Mouse (Mus musculus) natural killer cell, adult 2 months (primary cell): Measurements from ENCODE around the gene Atxn2l.
"Not testable (repeated sequence)": the region's sequence is repeated elsewhere in the genome, so short reads cannot be mapped to it uniquely, and the experiment has no call there.

Source experiments
- DNase-seq, 2 experiments: peaks; one replicate each; pipeline ENCODE4 v3.0.0; 2022; ENCODE audit warnings: low spot score in 2 of 2

Atxn2l gene

DNA sequence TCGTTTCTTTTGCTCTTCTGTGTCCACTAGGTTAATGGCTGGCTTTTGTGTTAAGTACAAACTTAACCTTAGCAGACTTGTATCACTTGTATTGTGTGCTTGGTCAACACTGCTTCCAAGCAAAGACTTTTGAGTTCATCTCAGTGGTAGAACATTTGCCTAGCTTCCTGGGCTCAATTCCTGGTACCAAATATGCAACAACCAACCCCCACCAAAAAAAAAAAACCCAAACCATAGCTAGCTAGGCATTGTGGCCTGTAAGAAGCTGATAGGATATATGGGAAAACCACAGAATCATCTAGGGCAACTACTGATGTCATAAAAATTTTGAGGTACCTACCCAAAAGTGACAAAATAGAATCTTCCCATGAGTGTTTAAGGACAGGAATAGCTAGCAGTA, 12.2 kb downstream of the Atxn2l start:
- no peak for DNase-seq

DNA sequence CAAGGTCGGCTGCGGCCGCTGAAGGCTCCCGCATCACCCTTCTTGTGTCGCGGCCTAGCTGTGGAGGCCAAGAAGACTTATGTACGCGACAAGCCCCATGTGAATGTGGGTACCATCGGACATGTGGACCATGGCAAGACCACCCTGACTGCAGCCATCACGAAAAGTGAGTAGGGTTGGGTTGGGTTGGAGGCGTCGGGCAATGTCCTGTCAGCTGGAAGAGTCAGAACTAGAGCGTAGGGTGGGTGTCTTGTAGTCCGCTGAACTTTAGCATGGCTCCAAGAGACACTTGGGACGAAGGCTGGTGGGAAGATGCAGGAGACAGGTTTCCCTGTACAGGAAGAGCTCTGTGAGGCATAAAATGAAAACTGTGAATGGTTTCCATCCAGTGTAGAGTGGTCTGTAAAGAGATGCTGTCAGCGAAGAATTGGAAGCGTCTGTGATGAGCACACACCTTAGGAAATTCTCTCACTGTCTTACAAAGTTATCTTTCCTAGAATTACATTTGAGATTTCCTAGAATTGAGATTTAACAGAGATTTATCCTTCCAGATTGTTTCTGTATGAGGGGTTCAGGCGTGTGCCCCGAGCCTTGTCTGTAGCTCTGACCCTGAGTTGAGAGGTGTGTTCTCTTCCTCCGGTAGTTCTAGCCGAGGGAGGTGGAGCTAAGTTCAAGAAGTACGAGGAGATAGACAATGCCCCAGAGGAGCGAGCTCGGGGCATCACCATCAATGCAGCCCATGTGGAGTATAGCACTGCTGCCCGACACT, 15.4 kb downstream of the Atxn2l start:
- not testable (repeated sequence) for DNase-seq

DNA sequence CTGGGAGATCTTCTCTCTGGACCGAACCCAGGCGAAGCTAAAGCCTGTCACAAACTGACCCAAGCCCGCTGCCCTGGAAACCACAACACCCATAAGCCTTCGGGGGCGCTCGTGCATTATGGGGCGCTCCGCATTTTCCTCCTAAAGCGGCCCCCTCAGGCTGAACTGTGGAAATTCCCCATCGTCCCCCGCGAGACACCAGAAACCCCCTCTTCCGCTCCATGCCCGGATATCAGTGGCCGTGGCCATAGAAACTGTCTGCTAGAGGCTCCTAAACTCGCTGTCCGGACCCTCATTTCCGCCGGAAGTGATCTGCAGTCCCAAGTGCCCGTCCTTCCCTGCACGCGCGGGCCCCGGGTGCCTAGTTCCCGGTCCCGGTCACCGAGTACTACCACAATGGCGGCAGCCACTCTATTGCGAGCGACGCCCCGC, 16.2 kb downstream of the Atxn2l start, which contains the start of gene Tufm:
Tufm (plus strand) TSS at position 310 of the 432 bp plus-strand sequence.
- peak; percentile 95 to 96 for DNase-seq

DNA sequence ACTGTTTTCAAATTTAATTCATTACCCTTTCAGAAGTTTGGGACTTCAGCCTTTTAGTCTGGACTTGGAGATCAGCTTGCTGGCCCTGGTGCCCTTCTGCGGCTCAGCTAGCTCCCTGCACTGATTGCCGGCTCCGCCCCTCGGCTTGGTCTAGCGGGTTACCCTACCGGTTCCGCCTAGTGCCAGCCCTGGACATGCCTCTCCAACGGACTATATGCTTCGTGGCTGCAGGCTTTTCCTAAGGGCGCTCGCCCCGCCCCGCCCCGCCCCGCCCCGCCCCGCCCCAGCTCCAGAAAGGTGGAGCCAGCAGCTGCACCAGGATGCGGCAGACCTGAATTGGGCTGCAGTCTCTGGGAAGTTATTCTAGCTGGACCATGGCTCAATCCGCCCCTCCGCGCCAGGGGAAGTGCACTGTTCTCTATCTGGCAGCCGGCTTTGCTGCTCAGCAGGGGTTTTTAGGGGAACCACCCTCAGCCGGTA, 20.8 kb downstream of the Atxn2l start:
- peak; percentile 33 to 52 for DNase-seq

DNA sequence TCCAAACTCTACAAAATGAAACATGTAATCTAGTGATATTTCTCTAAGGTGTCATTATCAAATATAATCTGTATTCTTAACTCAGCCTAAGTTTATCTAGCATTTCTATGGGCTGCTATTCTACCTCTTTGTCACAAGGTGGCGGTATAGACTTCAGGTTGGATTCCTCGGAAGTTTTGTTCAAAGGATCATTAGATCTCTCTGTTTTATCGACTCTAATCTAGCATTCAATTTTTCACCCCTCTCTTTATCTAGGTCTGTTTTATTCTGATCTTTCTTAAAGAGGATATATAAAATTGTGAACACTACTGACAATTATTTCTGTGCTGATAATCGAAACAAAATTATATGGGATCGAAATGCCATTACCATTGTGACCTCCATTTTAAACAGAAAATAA, 21.5 kb downstream of the Atxn2l start:
- DNase-seq, result no peak

DNA sequence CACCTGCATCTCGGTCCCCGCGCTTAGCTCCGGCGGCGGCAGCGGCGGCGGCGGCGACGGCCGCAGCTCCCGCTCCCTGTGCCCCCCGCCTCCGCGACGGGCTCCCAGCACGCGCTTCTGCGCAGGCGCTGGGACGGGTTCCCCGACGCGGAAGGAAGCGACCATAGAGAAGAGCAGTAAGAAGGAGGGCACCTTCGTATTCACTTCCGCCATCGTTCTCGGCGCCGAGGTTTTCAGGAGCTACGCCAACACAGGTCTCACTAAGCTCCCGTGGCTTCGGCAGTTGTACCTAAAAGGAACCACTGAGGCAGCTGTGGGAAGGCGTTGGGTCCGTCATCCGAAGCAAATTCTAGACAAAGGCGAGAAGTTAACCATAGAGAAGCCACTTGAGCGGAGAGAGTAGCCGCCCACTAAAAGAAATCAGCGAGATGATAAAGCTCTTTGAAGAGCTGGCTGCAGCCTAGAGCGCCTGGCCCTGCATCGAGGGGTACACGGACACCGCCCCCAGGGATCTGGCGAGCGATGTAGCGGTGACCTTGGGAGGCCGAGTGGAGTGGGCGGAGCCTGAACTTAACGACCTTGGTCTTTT, 28.1 kb downstream of the Atxn2l start, which contains the start of gene Sh2b1:
Sh2b1 (minus strand) TSS at position 432 of the 589 bp plus-strand sequence.
- DNase-seq, result peak; percentile 91 to 92

DNA sequence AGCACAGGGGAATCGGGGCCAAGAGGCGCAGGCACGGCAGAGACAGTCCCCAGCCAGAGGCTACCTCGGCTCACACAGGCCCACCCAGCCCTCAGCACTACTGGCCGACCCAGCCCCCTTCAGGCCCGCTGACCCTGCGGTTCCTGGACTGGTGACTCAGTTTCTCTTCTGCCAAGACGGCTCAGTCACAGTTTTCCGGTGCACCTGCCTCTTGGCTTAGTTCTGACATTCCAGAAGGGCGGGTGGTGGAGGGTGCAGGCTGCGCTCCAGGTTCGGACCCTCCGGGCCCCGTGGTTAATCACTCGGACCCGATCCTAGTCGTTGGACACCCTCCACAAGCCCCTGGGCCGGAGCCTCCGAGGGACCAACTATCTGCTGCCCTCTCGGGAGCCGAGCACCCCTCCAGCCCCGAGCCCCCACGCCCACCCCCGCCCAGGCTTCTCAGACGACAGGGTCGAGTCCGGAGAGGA, 28.7 kb downstream of the Atxn2l start:
- DNase-seq, result no peak

DNA sequence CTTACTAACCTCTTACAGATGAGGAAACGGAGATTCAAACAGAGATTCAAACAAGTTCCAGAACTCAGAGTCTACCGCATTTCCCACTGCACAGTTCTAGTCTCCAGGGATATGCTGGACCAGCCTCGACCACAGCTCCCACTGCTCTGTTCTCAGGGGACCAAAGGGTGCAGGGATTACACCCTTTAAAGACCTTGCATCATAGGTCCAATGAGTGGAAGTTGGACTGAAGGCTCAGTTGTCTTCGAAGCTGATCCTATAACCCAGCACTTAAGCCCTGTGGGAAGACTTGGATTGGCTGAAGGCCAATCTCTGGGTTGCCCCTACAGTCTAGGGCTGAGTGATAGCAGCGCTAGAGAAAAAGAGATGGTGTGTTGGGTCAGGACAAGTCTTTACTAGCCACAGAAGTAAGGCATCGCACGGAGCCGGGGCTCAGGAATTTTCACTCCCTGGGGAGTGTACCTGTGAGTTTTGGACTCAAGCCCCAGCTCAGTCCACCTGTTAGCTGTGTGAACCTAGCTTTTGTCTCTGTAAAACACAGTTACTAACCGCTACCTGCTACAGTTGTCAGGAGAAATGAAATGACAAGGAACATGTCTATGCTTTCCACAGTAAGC, 29.7 kb downstream of the Atxn2l start:
- no peak for DNase-seq

DNA sequence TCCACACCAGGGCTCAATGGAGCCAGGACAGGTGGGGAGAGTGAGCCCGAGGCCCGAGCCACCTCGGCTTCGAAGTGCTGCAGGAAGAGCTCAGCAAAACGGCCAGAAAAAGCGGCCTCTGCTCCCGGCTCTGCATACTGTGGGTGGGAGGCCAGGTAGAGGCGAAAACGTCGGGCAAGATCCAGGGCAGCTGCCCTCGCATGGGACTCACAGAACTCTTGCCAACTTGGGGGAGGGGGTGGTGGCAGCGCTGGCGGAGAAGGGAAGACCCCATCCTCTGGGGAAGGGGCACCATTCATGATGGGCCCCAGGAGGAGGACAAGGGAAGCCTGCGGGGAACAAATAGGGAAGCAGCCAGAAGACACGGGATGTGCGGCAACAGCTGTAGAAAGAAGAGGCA, 30.5 kb downstream of the Atxn2l start:
- no peak for DNase-seq

DNA sequence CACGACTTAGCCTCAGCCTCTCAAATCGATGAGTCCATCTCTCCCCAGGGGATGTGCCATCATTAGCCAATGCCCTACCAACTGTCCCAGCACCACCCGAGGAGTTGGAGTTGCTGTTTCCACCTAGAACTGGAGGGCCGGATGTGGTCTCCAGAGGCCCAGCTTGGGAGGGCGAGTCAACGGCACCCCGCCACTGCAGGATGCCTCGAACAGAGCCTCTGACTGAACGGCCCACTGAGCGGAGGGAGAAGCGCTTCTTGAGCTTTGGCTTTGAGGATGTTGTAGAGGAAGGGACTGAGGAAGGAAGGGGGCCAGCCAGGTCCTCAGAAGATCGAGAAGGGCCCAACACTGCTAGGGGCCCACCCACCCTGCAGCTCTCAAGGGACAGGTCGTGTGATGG, 30.9 kb downstream of the Atxn2l start:
- DNase-seq, result peak; percentile 71 to 79

DNA sequence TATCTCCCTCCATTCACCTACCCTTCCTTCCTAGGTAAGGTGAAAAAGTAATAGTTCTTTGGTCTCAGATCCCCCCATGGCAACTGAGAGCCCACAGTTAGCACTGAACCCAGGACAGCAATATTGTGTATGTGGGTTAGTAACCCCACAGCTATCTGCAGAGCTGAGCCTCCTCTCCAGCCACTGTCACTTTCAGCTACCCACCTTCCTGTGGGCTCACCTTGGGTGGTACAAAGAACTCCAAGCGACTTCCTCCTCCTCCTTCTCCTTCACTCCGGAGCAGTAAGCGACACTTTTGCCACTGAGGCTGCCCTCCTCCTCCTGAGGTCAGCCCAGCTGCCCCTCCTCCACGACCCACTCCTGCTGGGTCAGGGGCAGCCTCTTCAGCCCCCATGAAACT, 31.4 kb downstream of the Atxn2l start:
- no peak for DNase-seq

DNA sequence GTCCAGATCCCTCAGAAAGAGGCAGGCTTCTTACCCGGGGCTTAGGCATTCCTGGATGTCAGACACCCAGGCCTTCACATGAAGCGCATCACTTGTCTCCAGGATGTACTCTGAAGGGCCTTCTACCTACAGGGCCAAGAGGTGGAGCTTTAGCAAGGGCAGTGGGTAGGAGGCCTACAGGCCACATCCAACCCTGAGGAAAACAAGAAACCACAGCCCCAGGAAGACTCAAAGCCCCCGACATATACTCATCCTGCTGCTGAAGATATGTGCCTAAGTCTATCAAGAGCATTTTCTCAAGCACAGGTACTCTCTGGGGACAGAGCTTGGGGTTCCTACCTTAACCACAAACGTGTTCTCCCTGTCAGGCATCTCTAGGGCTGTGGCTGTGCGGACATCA, 31.9 kb downstream of the Atxn2l start:
- no peak for DNase-seq

DNA sequence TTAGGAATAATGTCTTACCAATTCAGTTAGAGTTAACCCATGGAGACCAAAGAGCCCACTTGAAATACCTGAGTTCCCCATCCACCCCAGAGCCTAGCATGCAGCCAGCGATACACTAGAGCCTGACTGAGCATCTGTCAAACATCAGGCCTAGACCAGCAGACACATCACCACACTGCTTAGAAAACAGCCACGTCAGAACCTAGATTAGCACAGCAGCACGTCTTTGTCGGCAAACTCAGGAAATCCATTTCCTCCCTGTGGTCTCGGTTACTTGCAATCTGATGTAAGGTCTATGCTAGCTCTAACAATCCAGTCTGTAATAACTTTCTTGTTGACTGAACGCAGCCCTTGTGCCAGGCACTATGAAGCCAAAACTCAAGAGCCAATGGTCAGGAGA, 33.2 kb downstream of the Atxn2l start:
- peak; percentile 80 to 85 for DNase-seq

DNA sequence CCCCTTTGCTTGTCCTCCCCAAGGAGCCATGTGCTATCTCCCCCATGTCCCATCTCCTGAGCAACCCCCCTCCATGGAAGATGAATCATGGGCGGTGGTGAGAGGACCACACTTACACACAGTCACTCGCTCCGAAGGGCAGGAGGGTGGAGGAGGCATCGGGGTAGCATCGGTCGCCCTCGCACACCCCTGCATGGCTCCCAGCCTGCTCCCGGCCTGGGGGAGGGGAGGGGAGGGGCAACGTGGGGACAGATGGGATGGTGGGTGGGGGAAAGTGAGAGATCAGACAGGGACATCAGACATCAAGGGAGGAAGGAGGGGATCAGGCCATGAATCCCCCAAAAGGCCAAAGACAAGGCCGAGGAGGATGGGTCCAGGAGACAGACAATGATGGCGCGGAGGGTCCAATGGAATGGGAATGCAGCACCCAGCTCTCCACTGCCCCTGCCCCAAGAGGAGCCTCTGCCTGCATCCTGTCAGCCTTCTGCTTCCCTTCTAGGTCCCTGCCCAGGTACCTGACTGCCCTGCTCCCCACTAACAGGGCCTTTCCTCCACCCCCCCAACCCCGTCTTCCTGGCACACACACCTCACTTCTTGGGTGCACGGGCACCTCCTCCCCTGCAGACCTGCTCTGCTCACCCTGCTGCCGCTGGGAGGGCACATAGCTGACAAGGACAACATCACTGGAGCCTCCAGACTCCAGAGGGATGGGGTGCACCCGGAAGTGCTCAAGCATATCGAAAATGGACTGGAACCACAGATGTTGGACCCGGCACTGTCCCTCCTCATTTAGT, 35.2 kb downstream of the Atxn2l start:
- DNase-seq, result no peak

DNA sequence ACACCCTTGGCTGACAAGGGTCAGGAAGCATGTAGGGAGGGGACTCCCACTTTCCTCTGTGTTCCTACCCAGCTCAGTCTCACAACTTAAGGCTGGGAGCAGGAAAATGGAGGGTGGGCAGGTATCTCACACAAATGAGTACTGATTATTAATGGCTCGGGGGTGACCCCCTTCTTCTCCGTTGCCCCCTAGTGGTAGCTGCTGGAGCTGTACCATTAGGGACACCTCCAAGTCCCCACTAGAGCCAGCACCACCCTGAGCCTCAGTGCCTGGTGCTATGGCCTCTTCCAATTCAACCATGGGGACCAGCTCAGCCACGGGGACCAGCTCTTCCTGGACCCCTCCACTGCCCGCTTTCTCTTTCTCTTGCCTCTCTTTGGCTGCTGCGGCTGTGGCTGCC, 36.0 kb downstream of the Atxn2l start:
- DNase-seq, result peak; percentile 55 to 73

DNA sequence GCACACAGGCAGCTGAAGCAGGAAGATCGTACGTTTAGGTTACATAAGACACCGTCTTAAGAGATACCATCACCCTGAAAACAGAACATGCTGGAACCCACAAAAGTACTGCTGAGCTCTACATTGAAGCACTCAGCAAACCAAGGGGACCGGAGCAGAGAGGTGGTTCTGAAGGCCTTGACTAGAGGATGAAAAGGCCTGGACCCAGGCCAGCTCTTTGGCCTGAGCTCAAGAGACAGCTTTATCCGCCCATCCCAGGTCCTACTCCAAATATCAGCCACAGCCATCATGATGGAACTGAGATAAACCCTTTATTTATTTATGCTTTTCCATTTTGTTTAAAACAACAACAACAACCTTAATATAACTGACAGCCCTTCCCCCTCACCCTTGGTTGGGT, 36.5 kb downstream of the Atxn2l start:
- DNase-seq, result no peak

DNA sequence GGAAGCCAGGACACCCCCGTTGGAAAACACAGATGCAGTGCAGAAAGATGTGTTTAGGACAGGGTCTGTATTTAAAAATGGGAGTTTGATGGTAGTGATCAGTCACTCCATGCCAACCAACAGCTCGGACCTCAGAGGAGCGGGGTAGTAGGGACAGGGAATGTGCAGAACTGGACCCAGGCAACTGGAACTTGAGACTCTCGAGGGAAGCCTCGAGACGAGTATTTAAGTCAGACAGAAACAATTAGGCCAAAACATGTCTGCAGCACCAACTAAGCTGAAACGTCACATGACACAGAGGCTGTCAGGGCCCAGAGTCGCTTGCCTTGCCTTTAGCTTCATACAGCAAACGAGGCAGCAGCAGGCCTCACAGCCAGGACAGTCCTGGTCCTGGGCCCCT, 37.1 kb downstream of the Atxn2l start:
- DNase-seq, result no peak

DNA sequence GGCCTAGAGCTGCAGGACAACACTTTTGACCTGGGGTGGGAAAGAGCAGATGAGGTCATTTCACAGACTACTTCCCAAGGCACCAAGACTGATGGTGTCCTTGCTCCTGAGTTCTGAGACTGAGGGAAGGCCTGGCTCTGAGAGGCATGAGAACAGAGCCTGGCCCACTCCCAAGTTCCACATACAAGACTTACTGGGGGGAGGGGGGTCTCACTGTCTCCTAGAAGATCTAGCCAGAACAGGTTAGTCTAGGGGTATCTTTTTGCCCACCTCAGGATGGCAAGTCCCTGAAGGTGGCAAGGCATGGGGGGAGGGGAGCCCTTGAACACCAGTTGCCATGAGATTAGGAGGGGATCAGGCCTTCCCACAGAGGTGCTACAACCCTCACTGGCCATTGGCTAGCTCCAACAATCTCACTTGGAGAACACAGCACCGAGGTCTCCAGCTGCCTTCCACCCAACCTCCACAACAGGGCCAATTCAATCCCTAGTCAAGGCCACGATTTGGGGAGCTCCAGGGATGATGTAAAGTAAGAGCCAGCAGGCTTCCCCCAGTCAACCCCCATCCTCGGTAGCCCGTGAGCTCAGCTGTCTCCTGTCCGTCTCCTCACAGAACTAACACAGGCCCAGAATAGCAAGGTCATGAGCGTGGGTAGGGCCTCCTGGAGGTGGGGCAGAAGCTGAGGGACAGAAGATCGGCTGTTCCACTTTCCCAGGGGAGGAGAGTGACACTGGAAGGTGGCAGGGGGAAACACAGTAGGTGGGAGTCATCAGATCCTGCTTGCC, 37.8 kb downstream of the Atxn2l start:
- DNase-seq, result no peak

DNA sequence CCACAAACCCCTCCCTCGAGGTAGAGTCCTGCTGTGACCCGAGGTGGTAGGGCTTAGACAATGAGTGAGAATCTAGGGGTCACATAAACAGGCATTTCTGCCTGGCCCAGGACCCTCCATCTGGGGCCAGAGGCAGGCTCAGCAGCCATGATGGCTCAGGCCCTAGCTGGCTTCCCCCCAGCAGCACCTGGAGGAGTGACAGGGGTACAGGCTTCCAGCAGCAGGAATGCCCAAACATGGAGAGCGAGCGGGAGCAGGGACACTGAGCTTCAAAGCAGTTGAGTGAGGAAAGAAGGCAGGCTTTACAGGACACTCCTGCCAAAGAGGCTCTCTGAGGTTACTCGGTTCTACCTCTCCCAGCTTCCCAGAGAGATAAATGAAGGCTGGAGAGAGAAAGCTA, 38.4 kb downstream of the Atxn2l start:
- no peak for DNase-seq

DNA sequence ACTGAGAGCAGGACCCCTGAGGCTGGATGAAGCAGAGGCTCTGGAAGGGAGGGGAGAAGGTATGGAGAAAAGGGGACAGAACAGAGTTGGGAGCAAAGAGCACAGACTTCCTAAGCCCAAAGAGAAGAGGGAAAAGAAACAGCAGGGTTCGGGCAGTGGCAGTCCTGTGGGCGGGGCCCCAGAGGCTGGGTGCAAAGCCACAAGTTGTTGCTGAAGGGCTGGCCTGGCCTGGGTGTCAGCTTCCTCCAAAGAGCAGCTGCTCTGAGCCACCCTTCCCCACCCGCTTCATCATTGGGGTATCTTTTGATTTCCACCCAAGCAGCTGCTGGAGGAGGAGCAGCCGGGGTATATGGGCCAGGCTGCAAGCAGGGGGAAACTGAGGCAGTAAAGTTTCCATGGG, 39.1 kb downstream of the Atxn2l start:
- peak; percentile 43 to 54 for DNase-seq

DNA sequence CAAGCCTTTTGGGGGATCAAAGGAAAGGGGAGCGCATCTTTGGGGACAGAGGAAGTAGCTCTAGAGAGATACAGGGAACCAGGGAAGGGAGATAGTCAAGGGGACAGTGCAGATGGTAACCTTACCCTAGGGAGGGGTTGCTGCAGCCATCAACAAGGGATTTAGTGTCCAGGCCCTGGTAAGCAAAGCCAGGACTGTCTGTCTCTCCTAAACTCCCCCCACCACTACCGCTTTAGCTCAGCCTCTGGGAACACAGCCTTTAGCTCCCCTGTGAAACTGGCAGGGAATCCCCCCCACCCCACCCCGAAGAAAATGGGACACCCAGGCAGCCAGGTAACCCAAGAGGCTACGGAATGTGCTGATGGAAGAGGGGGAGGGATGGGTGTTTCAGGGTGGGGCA, 39.7 kb downstream of the Atxn2l start:
- DNase-seq, result no peak
